Mouse (Mus musculus): ENCODE measurements around the gene Eif5b. TPM values are rescaled to one million over a fixed set of nuclear protein-coding genes. Genes with fewer than 3 reads are reported as not detected.

Gene Eif5b
- 38.3 TPM for total RNA-seq (2023)

DNA sequence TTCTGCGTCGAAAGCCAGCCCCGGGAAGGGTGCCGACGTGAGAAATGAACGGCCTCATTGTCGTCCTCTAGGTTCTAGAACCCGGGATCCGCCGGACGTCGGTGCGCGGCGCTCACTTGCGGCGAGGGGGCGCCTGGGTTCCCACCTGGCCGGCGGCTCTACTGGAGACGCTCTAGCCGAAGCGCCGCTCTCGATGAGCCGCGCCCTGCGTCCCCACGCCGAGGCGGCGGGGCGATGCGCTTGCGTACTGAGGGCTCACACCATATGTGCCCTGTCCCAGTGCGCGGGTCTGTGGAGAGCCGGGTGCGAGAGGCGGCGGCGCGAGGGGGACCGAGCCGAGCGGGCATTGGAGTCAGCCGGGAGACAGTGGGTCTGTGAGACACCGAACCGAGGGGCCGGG, at the start of gene Eif5b, which contains the start of gene Txndc9:
Eif5b (plus strand) TSS at position 144 of the 400 bp plus-strand sequence.
Txndc9 (minus strand) TSS at position 27 of the 400 bp plus-strand sequence.

DNA sequence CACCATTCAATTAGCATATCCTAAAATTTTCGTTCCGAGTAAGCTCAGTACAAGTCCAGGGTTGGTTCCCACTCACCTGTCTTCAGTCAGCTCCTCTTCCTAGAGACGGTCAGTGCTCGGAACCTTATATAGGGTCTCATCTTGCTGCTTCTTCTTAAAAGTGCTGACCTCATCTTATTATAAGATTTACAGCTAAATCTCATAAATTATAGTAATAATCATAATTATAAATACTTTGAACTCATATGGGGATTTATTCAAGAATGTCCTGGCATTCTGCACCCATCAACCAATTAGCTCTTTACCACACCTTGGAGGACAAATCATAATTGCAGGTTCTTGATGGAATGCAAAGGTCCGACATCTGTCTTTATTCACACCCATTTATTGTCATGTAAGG, 40.2 kb upstream of the Eif5b start, which contains the start of gene Lyg1:
Lyg1 (minus strand) TSS at position 101 of the 400 bp plus-strand sequence.

Other genes with a start within 250 kb of the Eif5b start
- 3.0 TPM for gene Tsga10, start 131.6 kb upstream of the Eif5b start, total RNA-seq (2023)
- gene Lipt1, start 126.3 kb upstream of the Eif5b start, total RNA-seq (2023): 1.5 TPM
- gene Mitd1, start 107.6 kb upstream of the Eif5b start, total RNA-seq (2023): 30.9 TPM
- gene Mrpl30, start 107.5 kb upstream of the Eif5b start, total RNA-seq (2023): 149 TPM
- not detected for gene Lyg2, start 81.5 kb upstream of the Eif5b start, total RNA-seq (2023)
- gene Lyg1, start 40.3 kb upstream of the Eif5b start, total RNA-seq (2023): not detected
- gene Txndc9, start 117 bp upstream of the Eif5b start, total RNA-seq (2023): 65.1 TPM
- 46.3 TPM for gene Rev1, start 131.8 kb downstream of the Eif5b start, total RNA-seq (2023)

Measured in CD4-positive naive resting alpha-beta T cell, adult 57 days (primary cell).